Mouse (Mus musculus) hindbrain, embryonic 15.5 days (tissue): ENCODE data around the gene Pa2g4. TPM values are rescaled to one million over a fixed set of nuclear protein-coding genes. Genes with fewer than 3 reads are reported as not detected.

Experiments used
- ATAC-seq: fragments of 200-750 bp; cut with Nextera tagmentation; 2 replicates; pipeline ENCODE4 v1.8.0; 2017; ENCODE audit warnings: low read depth, moderate number of reproducible peaks, moderate TSS enrichment; ENCODE audit not compliant: low FRiP score
- H3K27ac ChIP-seq: fragments of 300-500 bp; sonication (generic); replicated peaks from 2 replicates; pipeline ENCODE4 v1.5.1; 2015; ENCODE audit warnings: mild to moderate bottlenecking, inconsistent platforms
- H3K27me3 ChIP-seq: fragments of 300-500 bp; sonication (generic); 2 replicates; pipeline ENCODE4 v1.6.1; 2015; ENCODE audit warnings: control low read depth, inconsistent platforms
- H3K36me3 ChIP-seq: fragments of 300-500 bp; sonication (generic); 2 replicates; pipeline ENCODE4 v1.6.1; 2015; ENCODE audit warnings: control low read depth, inconsistent platforms
- H3K4me1 ChIP-seq: fragments of 300-500 bp; sonication (generic); replicated peaks from 2 replicates; pipeline ENCODE4 v1.6.1; 2015; ENCODE audit warnings: control low read depth, inconsistent platforms
- H3K4me2 ChIP-seq: fragments of 300-500 bp; sonication (generic); 2 replicates; pipeline ENCODE4 v1.6.1; 2015; ENCODE audit warnings: moderate library complexity, mild to moderate bottlenecking, inconsistent platforms
- H3K4me3 ChIP-seq: fragments of 300-500 bp; sonication (generic); 2 replicates; pipeline ENCODE4 v1.5.1; 2015; ENCODE audit warnings: mild to moderate bottlenecking, inconsistent platforms
- H3K9ac ChIP-seq: fragments of 300-500 bp; sonication (generic); 2 replicates; pipeline ENCODE4 v1.6.1; 2015; ENCODE audit warnings: inconsistent platforms
- H3K9me3 ChIP-seq: fragments of 300-500 bp; sonication (generic); 2 replicates; pipeline ENCODE4 v1.6.1; 2016; ENCODE audit warnings: control low read depth, inconsistent platforms
- WGBS: fragments of 180-500 bp; shearing (Covaris S2); methylation state at CpG from one replicate; pipeline ENCODE4 v1.1.7; 2015; 5-methylcytosine and 5-hydroxymethylcytosine counted together
- polyA plus RNA-seq: library from polyadenylated mRNA; unstranded; fragments of >200 nt; fragmentation: Nextera tagmentation; extraction: Ambion mirVana; gene quantifications from 2 replicates; pipeline ENCODE4 v1.2.1, GENCODE M21; 2015

The Pa2g4 gene
- polyA plus RNA-seq, 1 experiment from 2014 or later: 127 TPM

- no peaks in the 10 kb centered on the region for H3K9me3 ChIP-seq
- no peak within 1 kb of the TSS; the same call in 1 of the 2 replicates for H3K27ac ChIP-seq
- WGBS: under 1% methylated on average over 43 of the region's 43 CpGs
- H3K9ac ChIP-seq: peak within 1 kb of the TSS; percentile 42
- no peaks in the 10 kb centered on the region for H3K36me3 ChIP-seq
- H3K4me3 ChIP-seq: peak within 1 kb of the TSS; percentile 71
- peak; percentile 21; the same call in 1 of the 2 replicates for ATAC-seq
- H3K4me2 ChIP-seq: peak within 1 kb of the TSS; percentile 99
- peaks cover 18% of the 10 kb centered on the region for H3K4me1 ChIP-seq
- peaks cover 39% of the 10 kb centered on the region for H3K27me3 ChIP-seq
Measured at GRCm38 (mm10) chr10:128589464-128590192, 23.8 kb upstream of the Pa2g4 start, which contains the start of gene Erbb3. Erbb3 (minus strand) TSS chr10:128589652.

- peak overlapping the region; percentile 71 for H3K4me3 ChIP-seq
- H3K36me3 ChIP-seq: no peaks in the 10 kb centered on the region
- peak overlapping the region; percentile 42; the same call in 1 of the 2 replicates for H3K9ac ChIP-seq
- no peak overlapping the region for H3K27ac ChIP-seq
- H3K4me2 ChIP-seq: peak overlapping the region; percentile 99
- H3K4me1 ChIP-seq: peaks cover 18% of the 10 kb centered on the region
- peaks cover 42% of the 10 kb centered on the region for H3K27me3 ChIP-seq
- 1% methylated on average over 23 of the region's 23 CpGs for WGBS
- H3K9me3 ChIP-seq: no peaks in the 10 kb centered on the region
- peak; percentile 19; the same call in 1 of the 2 replicates for ATAC-seq
Measured at GRCm38 (mm10) chr10:128588775-128589463, 23.1 kb upstream of the Pa2g4 start.

GRCm38 (mm10) chr10:128588136-128588535 is 22.3 kb upstream of the Pa2g4 start:
- no peak for ATAC-seq
- Histone ChIP-seq H3K4me2 (no peak overlapping the region), H3K4me1 (peaks cover 18% of the 10 kb centered on the region), H3K9ac (no peak overlapping the region), H3K4me3 (no peak overlapping the region), H3K36me3 (no peaks in the 10 kb centered on the region), H3K27ac (no peak overlapping the region), H3K27me3 (peaks cover 42% of the 10 kb centered on the region), H3K9me3 (no peaks in the 10 kb centered on the region)
- 33% methylated on average over 1 of the region's 1 CpGs for WGBS

GRCm38 (mm10) chr10:128587697-128588096 is 21.9 kb upstream of the Pa2g4 start:
- 54% methylated on average over 8 of the region's 8 CpGs for WGBS
- ATAC-seq: 0 out of 2 replicates have a peak, but pooled peaks have one; percentile 25
- H3K27ac ChIP-seq: no peak overlapping the region
- no peak overlapping the region for H3K4me3 ChIP-seq
- no peak overlapping the region for H3K4me2 ChIP-seq
- H3K36me3 ChIP-seq: no peaks in the 10 kb centered on the region
- peaks cover 18% of the 10 kb centered on the region for H3K4me1 ChIP-seq
- H3K9me3 ChIP-seq: no peaks in the 10 kb centered on the region
- H3K27me3 ChIP-seq: peaks cover 42% of the 10 kb centered on the region
- no peak overlapping the region for H3K9ac ChIP-seq

- Histone ChIP-seq H3K9ac (no peak overlapping the region), H3K4me3 (no peak overlapping the region), H3K9me3 (no peaks in the 10 kb centered on the region), H3K27ac (no peak overlapping the region), H3K4me1 (peaks cover 18% of the 10 kb centered on the region), H3K4me2 (peak overlapping the region; percentile 9; the same call in 1 of the 2 replicates), H3K27me3 (peaks cover 42% of the 10 kb centered on the region), H3K36me3 (no peaks in the 10 kb centered on the region)
- ATAC-seq: no peak
- WGBS: 50% methylated on average over 4 of the region's 4 CpGs
Measured at GRCm38 (mm10) chr10:128587120-128587519, 21.3 kb upstream of the Pa2g4 start.

- H3K4me1 ChIP-seq: peaks cover 18% of the 10 kb centered on the region
- WGBS: 0% methylated on average over 1 of the region's 1 CpGs
- H3K9ac ChIP-seq: no peak overlapping the region
- H3K4me2 ChIP-seq: peak overlapping the region; percentile 9; the same call in 1 of the 2 replicates
- no peak for ATAC-seq
- no peak overlapping the region for H3K27ac ChIP-seq
- H3K4me3 ChIP-seq: no peak overlapping the region
- peaks cover 42% of the 10 kb centered on the region for H3K27me3 ChIP-seq
- H3K9me3 ChIP-seq: no peaks in the 10 kb centered on the region
- no peaks in the 10 kb centered on the region for H3K36me3 ChIP-seq
Measured at GRCm38 (mm10) chr10:128586546-128586945, 20.8 kb upstream of the Pa2g4 start.

- Histone ChIP-seq H3K9ac (no peak overlapping the region), H3K4me1 (peaks cover 5% of the 10 kb centered on the region), H3K4me3 (no peak overlapping the region), H3K4me2 (no peak overlapping the region), H3K27ac (no peak overlapping the region), H3K36me3 (no peaks in the 10 kb centered on the region), H3K9me3 (no peaks in the 10 kb centered on the region), H3K27me3 (peaks cover 38% of the 10 kb centered on the region)
- 12% methylated on average over 4 of the region's 4 CpGs for WGBS
- ATAC-seq: no peak
Measured at GRCm38 (mm10) chr10:128584386-128584785, 18.6 kb upstream of the Pa2g4 start.

- H3K9ac ChIP-seq: no peak overlapping the region
- peaks cover 33% of the 10 kb centered on the region for H3K27me3 ChIP-seq
- 21% methylated on average over 7 of the region's 7 CpGs for WGBS
- H3K4me2 ChIP-seq: no peak overlapping the region
- H3K4me1 ChIP-seq: no peaks in the 10 kb centered on the region
- no peak overlapping the region for H3K4me3 ChIP-seq
- ATAC-seq: no peak
- no peak overlapping the region for H3K27ac ChIP-seq
- H3K9me3 ChIP-seq: no peaks in the 10 kb centered on the region
- H3K36me3 ChIP-seq: no peaks in the 10 kb centered on the region
Measured at GRCm38 (mm10) chr10:128583644-128584043, 17.9 kb upstream of the Pa2g4 start.

GRCm38 (mm10) chr10:128579731-128580130 is 13.9 kb upstream of the Pa2g4 start:
- WGBS: 85% methylated on average over 4 of the region's 4 CpGs

GRCm38 (mm10) chr10:128579298-128579697 is 13.5 kb upstream of the Pa2g4 start:
- Histone ChIP-seq H3K4me2 (no peak overlapping the region), H3K4me1 (no peaks in the 10 kb centered on the region), H3K9me3 (no peaks in the 10 kb centered on the region), H3K27ac (no peak overlapping the region), H3K4me3 (no peak overlapping the region), H3K36me3 (no peaks in the 10 kb centered on the region), H3K27me3 (no peaks in the 10 kb centered on the region), H3K9ac (no peak overlapping the region)
- WGBS: 88% methylated on average over 3 of the region's 3 CpGs
- ATAC-seq: no peak

More at GRCm38 (mm10) chr10:128579731-128580130, 13.9 kb upstream of the Pa2g4 start:
- Histone ChIP-seq H3K9ac (no peak overlapping the region), H3K36me3 (no peaks in the 10 kb centered on the region), H3K4me3 (no peak overlapping the region), H3K9me3 (no peaks in the 10 kb centered on the region), H3K4me1 (no peaks in the 10 kb centered on the region), H3K27me3 (0 out of 2 replicates have a peak, but pooled peaks cover 4% of the 10 kb centered on the region), H3K27ac (no peak overlapping the region), H3K4me2 (no peak overlapping the region)
- ATAC-seq: no peak

GRCm38 (mm10) chr10:128578330-128578729 is 12.5 kb upstream of the Pa2g4 start:
- ATAC-seq: no peak
- Histone ChIP-seq H3K36me3 (no peaks in the 10 kb centered on the region), H3K27ac (no peak overlapping the region)

GRCm38 (mm10) chr10:128575063-128575462 is 9.3 kb upstream of the Pa2g4 start:
- no peak overlapping the region for H3K4me3 ChIP-seq
- ATAC-seq: no peak
- H3K9ac ChIP-seq: no peak overlapping the region
- H3K4me1 ChIP-seq: no peaks in the 10 kb centered on the region
- no peak overlapping the region for H3K4me2 ChIP-seq
- no peaks in the 10 kb centered on the region for H3K27me3 ChIP-seq
- H3K36me3 ChIP-seq: no peaks in the 10 kb centered on the region
- 95% methylated on average over 2 of the region's 2 CpGs for WGBS
- H3K27ac ChIP-seq: no peak overlapping the region
- no peaks in the 10 kb centered on the region for H3K9me3 ChIP-seq

More at GRCm38 (mm10) chr10:128578330-128578729, 12.5 kb upstream of the Pa2g4 start:
- no peaks in the 10 kb centered on the region for H3K27me3 ChIP-seq
- H3K9me3 ChIP-seq: no peaks in the 10 kb centered on the region
- no peak overlapping the region for H3K4me2 ChIP-seq
- no peak overlapping the region for H3K9ac ChIP-seq
- H3K4me1 ChIP-seq: no peaks in the 10 kb centered on the region
- WGBS: 85% methylated on average over 11 of the region's 11 CpGs
- H3K4me3 ChIP-seq: no peak overlapping the region
